Comparison of ENCODE assay signal across 8 mouse cellular contexts in genomic region chr2:117122701-117123337, GRCm38 (mm10). TPM values are rescaled to one million over a fixed set of nuclear protein-coding genes. Genes with fewer than 3 reads are reported as not detected.
DNase-seq lines count a peak whose midpoint lies in the region; ATAC-seq and TF ChIP-seq lines count a peak whose summit lies in the region.

No protein-coding gene starts in this region.

- H3K9ac ChIP-seq in kidney, embryonic 14.5 days (ENCODE audit: low read depth, low read length): peak overlapping the region; percentile 100
- H3K9ac ChIP-seq in liver, embryonic 14.5 days (replicated peaks): peak overlapping the region; percentile 77

- no peak for TF ChIP-seq CTCF in liver, embryonic 14.5 days (IDR thresholded peaks at IDR 0.05; ENCODE audit: low read depth)

- H3K4me3 ChIP-seq in heart, embryonic 10.5 days: peak overlapping the region; percentile 96
- H3K4me3 ChIP-seq in kidney, embryonic 14.5 days (ENCODE audit: low read length): peak overlapping the region; percentile 98
- H3K4me3 ChIP-seq in liver, embryonic 14.5 days (ENCODE audit: insufficient read depth in 1 of 2, low read depth in 2 of 2, low read length in 2 of 2): peak overlapping the region; percentile 81 to 90

- no peaks in the 10 kb centered on the region for H3K9me3 ChIP-seq in heart, embryonic 10.5 days
- H3K9me3 ChIP-seq in kidney, embryonic 14.5 days (ENCODE audit: control insufficient read depth, low read length): no peaks in the 10 kb centered on the region
- no peaks in the 10 kb centered on the region for H3K9me3 ChIP-seq in liver, embryonic 14.5 days (ENCODE audit: control insufficient read depth, low read length)

- H3K4me1 ChIP-seq in heart, embryonic 10.5 days: peaks cover 10% of the 10 kb centered on the region
- peaks cover 20% of the 10 kb centered on the region for H3K4me1 ChIP-seq in kidney, embryonic 14.5 days (ENCODE audit: control insufficient read depth, insufficient read depth, low read length)
- H3K4me1 ChIP-seq in liver, embryonic 14.5 days (replicated peaks; ENCODE audit: control insufficient read depth in 2 of 2, insufficient read depth in 2 of 2, low read length in 1 of 2): peaks cover 0 to 9% of the 10 kb centered on the region in 2 experiments; a peak in 3 of 4 replicates

- H3K27ac ChIP-seq in heart, embryonic 10.5 days: peak overlapping the region; percentile 99; the same call in 1 of the 2 replicates
- peak overlapping the region; percentile 8; the same call in 1 of the 2 replicates for H3K27ac ChIP-seq in kidney, embryonic 14.5 days (ENCODE audit: low read depth, low read length)
- H3K27ac ChIP-seq in liver, embryonic 14.5 days: no peak overlapping the region

- H3K27me3 ChIP-seq in heart, embryonic 10.5 days (ENCODE audit: insufficient read depth, poor library complexity, severe bottlenecking): no peaks in the 10 kb centered on the region
- no peaks in the 10 kb centered on the region for H3K27me3 ChIP-seq in kidney, embryonic 14.5 days (ENCODE audit: control insufficient read depth, insufficient read depth, low read length)
- no peaks in the 10 kb centered on the region for H3K27me3 ChIP-seq in liver, embryonic 14.5 days (ENCODE audit: control insufficient read depth, insufficient read depth, low read length)

- peak overlapping the region; percentile 76 for H3K4me2 ChIP-seq in kidney, embryonic 14.5 days (replicated peaks; ENCODE audit: low read depth, low read length)
- H3K4me2 ChIP-seq in liver, embryonic 14.5 days (ENCODE audit: low read depth): peak overlapping the region; percentile 92

- 8% methylated on average over 17 of the region's 17 CpGs for WGBS in heart, embryonic 10.5 days
- WGBS in kidney, embryonic 14.5 days: 3% methylated on average over 17 of the region's 17 CpGs
- WGBS in liver, embryonic 14.5 days (ENCODE audit: insufficient replicate concordance): 2% methylated on average over 17 of the region's 17 CpGs

- no peak for TF ChIP-seq EP300 in liver, embryonic 14.5 days (IDR thresholded peaks at IDR 0.05; ENCODE audit: low read depth)

- no peaks in the 10 kb centered on the region for H3K36me3 ChIP-seq in heart, embryonic 10.5 days
- no peaks in the 10 kb centered on the region for H3K36me3 ChIP-seq in kidney, embryonic 14.5 days (ENCODE audit: control insufficient read depth, insufficient read depth, low read length)
- no peaks in the 10 kb centered on the region for H3K36me3 ChIP-seq in liver, embryonic 14.5 days (replicated peaks; ENCODE audit: control insufficient read depth, insufficient read depth, low read depth)

- DNase-seq in adrenal gland, adult 18-20 months (ENCODE audit: low spot score in 2 of 2): peak; percentile 32 to 57
- DNase-seq in embryo, embryonic 11 days: peak; percentile 74
- DNase-seq in heart, embryonic 10.5 days (ENCODE audit: low spot score): peak; percentile 89
- DNase-seq in liver, embryonic 14.5 days (ENCODE audit: low read depth in 3 of 3, low spot score in 3 of 3): peak; percentile 61 to 73 (median 65)
- peak; percentile 49 for DNase-seq in neural tube, embryonic 10.5 days (ENCODE audit: extremely low spot score, low spot score)
- peak; percentile 63 for DNase-seq in testis, postnatal 14 days (ENCODE audit: low spot score)

- ATAC-seq in CD4-positive, CD25-positive, alpha-beta regulatory T cell, adult 4 months: peak; percentile 70
- no peak for ATAC-seq in kidney, embryonic 14.5 days (ENCODE audit: low FRiP score, low TSS enrichment)
- peak; percentile 66 for ATAC-seq in liver, embryonic 14.5 days (ENCODE audit: insufficient read depth)

RNA-seq across cellular contexts. Expression of gene Spred1, which starts 1.6 kb away (rescaled TPM):
- polyA plus RNA-seq in CD4-positive, CD25-positive, alpha-beta regulatory T cell, adult 4 months (2017; shearing (Covaris generic)): 1 to 10 TPM; 1.1 to 2.3 TPM
- total RNA-seq in adrenal gland, adult 18-20 months (2021): 10 to 100 TPM; 51.6 to 78.9 TPM
- polyA plus RNA-seq in heart, embryonic 10.5 days (2016; fragmentation: Nextera tagmentation; extraction: Ambion mirVana): 6.7 and 7.0 TPM in 2 replicates
- polyA plus RNA-seq in kidney, embryonic 14.5 days (2014; fragmentation: Nextera tagmentation; extraction: Ambion mirVana): 20.2 and 23.0 TPM in 2 replicates
- polyA plus RNA-seq in liver, embryonic 14.5 days (2012; rRNA removed): 1.5 and 2.4 TPM in 2 replicates
- polyA plus RNA-seq in liver, embryonic 14.5 days (2014; fragmentation: Nextera tagmentation; extraction: Ambion mirVana): 2.7 and 3.4 TPM in 2 replicates
